Mouse (Mus musculus): ENCODE measurements around the gene Poc1b. TPM values are rescaled to one million over a fixed set of nuclear protein-coding genes. Genes with fewer than 3 reads are reported as not detected.
"Not testable (repeated sequence)": the region's sequence is repeated elsewhere in the genome, so short reads cannot be mapped to it uniquely, and the experiment has no call there.

The Poc1b gene
- polyA plus RNA-seq, 1 experiment = 11.8 TPM

DNA sequence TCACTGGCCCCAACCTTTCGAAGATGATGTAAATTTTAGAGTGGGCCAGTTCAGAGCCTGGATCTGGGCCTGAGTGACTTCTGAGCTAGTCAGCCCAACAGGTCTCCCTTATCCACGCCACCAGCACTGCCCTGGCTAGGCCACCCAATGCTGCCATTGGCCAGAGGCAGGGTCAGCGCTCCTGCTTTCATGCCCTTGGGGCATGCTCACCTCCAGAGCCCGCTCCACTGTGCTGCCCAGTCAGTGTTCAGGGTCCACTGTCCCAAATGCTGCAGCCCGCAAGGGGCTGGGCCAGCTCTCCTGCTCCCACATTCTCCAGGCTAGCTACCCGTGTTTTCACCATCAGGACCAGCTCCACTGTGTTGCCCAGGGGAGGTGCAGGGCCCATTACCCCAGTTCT lies 43.2 kb downstream of the Poc1b start:
- H3K27ac ChIP-seq (ENCODE audit: insufficient read depth, low read length) = no peak overlapping the region
- no peak for TF ChIP-seq CTCF (IDR thresholded peaks at IDR 0.05; ENCODE audit: borderline replicate concordance, insufficient read depth, low read depth, low read length)
- no peak for TF ChIP-seq POLR2A (IDR thresholded peaks at IDR 0.05; ENCODE audit: borderline replicate concordance, insufficient read depth, low read length)
- 91% methylated on average over 6 of the region's 6 CpGs for WGBS
- no peaks in the 10 kb centered on the region for H3K27me3 ChIP-seq (ENCODE audit: control insufficient read depth, insufficient read depth, low read length)
- no peak overlapping the region for H3K4me3 ChIP-seq (replicated peaks; ENCODE audit: insufficient read depth, low read depth, low read length)
- no peak for DNase-seq
- H3K4me1 ChIP-seq (ENCODE audit: control insufficient read depth, insufficient read depth, low read length) = no peaks in the 10 kb centered on the region

DNA sequence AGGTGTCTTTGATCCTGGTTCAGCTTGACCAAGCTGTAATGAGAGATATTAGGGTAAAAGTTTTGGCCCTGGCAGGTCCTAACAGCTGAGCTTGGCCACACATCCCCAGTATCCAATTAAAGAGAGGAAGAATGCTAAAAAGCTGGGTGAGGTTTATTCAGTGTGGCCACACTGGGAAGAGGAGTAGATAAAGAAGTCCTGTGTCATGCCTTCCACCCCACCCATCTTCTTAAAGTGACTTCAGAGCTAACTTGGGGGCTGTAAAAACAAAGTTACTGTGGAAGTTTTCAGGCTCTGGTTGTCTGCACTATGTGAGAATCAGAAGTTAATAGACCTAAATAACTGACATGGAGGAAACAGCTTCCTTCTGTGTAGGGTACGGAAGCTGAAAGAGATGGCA lies 44.7 kb downstream of the Poc1b start:
- 98% methylated on average over 1 of the region's 1 CpGs for WGBS
- H3K4me3 ChIP-seq (replicated peaks; ENCODE audit: insufficient read depth, low read depth, low read length) = no peak overlapping the region
- H3K4me1 ChIP-seq (ENCODE audit: control insufficient read depth, insufficient read depth, low read length) = no peaks in the 10 kb centered on the region
- no peak for DNase-seq
- TF ChIP-seq POLR2A (IDR thresholded peaks at IDR 0.05; ENCODE audit: borderline replicate concordance, insufficient read depth, low read length) (no peak), CTCF (IDR thresholded peaks at IDR 0.05; ENCODE audit: borderline replicate concordance, insufficient read depth, low read depth, low read length) (no peak)
- no peak overlapping the region for H3K27ac ChIP-seq (ENCODE audit: insufficient read depth, low read length)
- no peaks in the 10 kb centered on the region for H3K27me3 ChIP-seq (ENCODE audit: control insufficient read depth, insufficient read depth, low read length)

DNA sequence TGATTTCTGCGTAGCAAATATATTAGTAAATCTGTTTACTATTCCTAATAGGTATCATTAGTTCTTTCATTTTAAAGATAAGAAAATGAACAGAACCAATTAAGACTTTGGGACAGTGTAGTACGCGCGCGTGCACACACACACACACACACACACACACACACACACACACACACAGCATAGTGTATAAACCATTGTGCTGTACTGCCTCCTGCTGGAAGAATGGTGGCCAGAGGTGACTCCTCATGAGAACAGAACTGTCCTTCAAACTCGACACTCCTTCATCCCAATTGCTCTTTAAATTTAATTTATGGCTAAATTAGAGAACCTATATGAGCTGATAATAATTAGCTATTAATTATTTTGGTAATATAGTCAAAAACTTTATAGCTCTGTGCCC lies 45.2 kb downstream of the Poc1b start:
- Histone ChIP-seq H3K27me3 (ENCODE audit: control insufficient read depth, insufficient read depth, low read length) (no peaks in the 10 kb centered on the region), H3K27ac (ENCODE audit: insufficient read depth, low read length) (no peak overlapping the region), H3K4me1 (ENCODE audit: control insufficient read depth, insufficient read depth, low read length) (no peaks in the 10 kb centered on the region), H3K4me3 (replicated peaks; ENCODE audit: insufficient read depth, low read depth, low read length) (no peak overlapping the region)
- DNase-seq = no peak
- 87% methylated on average over 6 of the region's 6 CpGs for WGBS
- TF ChIP-seq POLR2A (IDR thresholded peaks at IDR 0.05; ENCODE audit: borderline replicate concordance, insufficient read depth, low read length) (no peak), CTCF (IDR thresholded peaks at IDR 0.05; ENCODE audit: borderline replicate concordance, insufficient read depth, low read depth, low read length) (no peak)

- H3K4me1 ChIP-seq (ENCODE audit: control insufficient read depth, insufficient read depth, low read length) = no peaks in the 10 kb centered on the region
- no peak overlapping the region for H3K27ac ChIP-seq (ENCODE audit: insufficient read depth, low read length)
- WGBS = 88% methylated on average over 8 of the region's 8 CpGs
- no peak overlapping the region for H3K4me3 ChIP-seq (replicated peaks; ENCODE audit: insufficient read depth, low read depth, low read length)
- no peaks in the 10 kb centered on the region for H3K27me3 ChIP-seq (ENCODE audit: control insufficient read depth, insufficient read depth, low read length)
- TF ChIP-seq CTCF (IDR thresholded peaks at IDR 0.05; ENCODE audit: borderline replicate concordance, insufficient read depth, low read depth, low read length) (no peak), POLR2A (IDR thresholded peaks at IDR 0.05; ENCODE audit: borderline replicate concordance, insufficient read depth, low read length) (no peak)
- no peak for DNase-seq
Measured at GRCm38 (mm10) chr10:99154635-99155034, 47.8 kb downstream of the Poc1b start.

GRCm38 (mm10) chr10:99156808-99157207 lies 50.0 kb downstream of the Poc1b start:
- H3K4me1 ChIP-seq (ENCODE audit: control insufficient read depth, insufficient read depth, low read length) = no peaks in the 10 kb centered on the region
- no peak overlapping the region for H3K27ac ChIP-seq (ENCODE audit: insufficient read depth, low read length)
- TF ChIP-seq POLR2A (IDR thresholded peaks at IDR 0.05; ENCODE audit: borderline replicate concordance, insufficient read depth, low read length) (no peak), CTCF (IDR thresholded peaks at IDR 0.05; ENCODE audit: borderline replicate concordance, insufficient read depth, low read depth, low read length) (0 out of 2 replicates have a peak, but pooled peaks have one; percentile 3)
- no peak for DNase-seq
- H3K4me3 ChIP-seq (replicated peaks; ENCODE audit: insufficient read depth, low read depth, low read length) = no peak overlapping the region
- no peaks in the 10 kb centered on the region for H3K27me3 ChIP-seq (ENCODE audit: control insufficient read depth, insufficient read depth, low read length)
- 89% methylated on average over 5 of the region's 5 CpGs for WGBS

- H3K27me3 ChIP-seq (ENCODE audit: control insufficient read depth, insufficient read depth, low read length); H3K27ac ChIP-seq (ENCODE audit: insufficient read depth, low read length); H3K4me3 ChIP-seq (replicated peaks; ENCODE audit: insufficient read depth, low read depth, low read length); H3K4me1 ChIP-seq (ENCODE audit: control insufficient read depth, insufficient read depth, low read length); DNase-seq: not testable (repeated sequence)
- 92% methylated on average over 10 of the region's 10 CpGs for WGBS
Measured at GRCm38 (mm10) chr10:99157697-99158096, 50.9 kb downstream of the Poc1b start.

GRCm38 (mm10) chr10:99161987-99162582 lies 55.2 kb downstream of the Poc1b start:
- no peak overlapping the region for H3K4me3 ChIP-seq (replicated peaks; ENCODE audit: insufficient read depth, low read depth, low read length)
- no peaks in the 10 kb centered on the region for H3K4me1 ChIP-seq (ENCODE audit: control insufficient read depth, insufficient read depth, low read length)
- H3K27me3 ChIP-seq (ENCODE audit: control insufficient read depth, insufficient read depth, low read length) = no peaks in the 10 kb centered on the region
- H3K27ac ChIP-seq (ENCODE audit: insufficient read depth, low read length) = no peak overlapping the region
- WGBS = 38% methylated on average over 8 of the region's 8 CpGs
- TF ChIP-seq POLR2A (IDR thresholded peaks at IDR 0.05; ENCODE audit: borderline replicate concordance, insufficient read depth, low read length) (no peak), CTCF (IDR thresholded peaks at IDR 0.05; ENCODE audit: borderline replicate concordance, insufficient read depth, low read depth, low read length) (peak; percentile 70)
- DNase-seq = peak in 1 of 2 experiments; percentile 26

DNA sequence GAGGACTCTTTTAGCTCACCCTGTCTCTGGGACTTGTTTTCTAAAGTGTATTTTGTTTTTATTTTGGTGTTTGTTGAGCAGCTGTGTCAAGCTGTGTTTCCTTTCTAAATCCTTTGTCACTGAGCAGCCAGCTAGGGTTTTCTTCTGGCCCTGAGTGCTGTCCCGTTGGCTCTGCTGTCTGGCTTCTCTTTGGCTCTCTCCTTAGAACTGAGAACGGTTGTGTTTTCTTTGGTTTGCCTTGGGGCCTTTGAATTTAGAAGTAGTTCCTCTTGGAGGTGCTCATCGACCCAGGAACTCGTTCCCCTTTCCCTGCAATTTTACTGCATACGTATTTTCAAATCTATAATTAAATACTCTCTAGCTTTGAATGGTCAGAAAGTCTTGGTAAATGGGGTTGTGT lies 56.2 kb downstream of the Poc1b start:
- DNase-seq = no peak
- no peaks in the 10 kb centered on the region for H3K27me3 ChIP-seq (ENCODE audit: control insufficient read depth, insufficient read depth, low read length)
- no peak overlapping the region for H3K27ac ChIP-seq (ENCODE audit: insufficient read depth, low read length)
- WGBS = 87% methylated on average over 5 of the region's 5 CpGs
- no peaks in the 10 kb centered on the region for H3K4me1 ChIP-seq (ENCODE audit: control insufficient read depth, insufficient read depth, low read length)
- no peak overlapping the region for H3K4me3 ChIP-seq (replicated peaks; ENCODE audit: insufficient read depth, low read depth, low read length)
- no peak for TF ChIP-seq CTCF (IDR thresholded peaks at IDR 0.05; ENCODE audit: borderline replicate concordance, insufficient read depth, low read depth, low read length)
